Mouse (Mus musculus) liver, embryonic 14.5 days (tissue): ENCODE results near the gene Dctn2. TPM values are rescaled to one million over a fixed set of nuclear protein-coding genes. Genes with fewer than 3 reads are reported as not detected.

Experiments used
- ATAC-seq: fragments of 200-750 bp; cut with Nextera tagmentation; 2 replicates; pipeline ENCODE4 v1.8.0; 2017; ENCODE audit warnings: moderate number of reproducible peaks, mild to moderate bottlenecking, moderate library complexity; ENCODE audit not compliant: insufficient read depth
- DNase-seq, 3 experiments: peaks; one replicate each; pipeline ENCODE4 v3.0.0-alpha.2; 2012 to 2013; ENCODE audit warnings: low read depth in 3 of 3, low spot score in 3 of 3
- H3K27ac ChIP-seq: fragments of 300-500 bp; sonication (generic); 2 replicates; pipeline ENCODE4 v1.5.1; 2014; ENCODE audit warnings: moderate library complexity, mild to moderate bottlenecking, control low read depth, inconsistent platforms
- H3K27me3 ChIP-seq: fragments of 300-500 bp; sonication (generic); 2 replicates; pipeline ENCODE4 v1.6.1; 2014; ENCODE audit warnings: mild to moderate bottlenecking, low read length, moderate library complexity; ENCODE audit not compliant: control insufficient read depth, insufficient read depth
- H3K36me3 ChIP-seq: fragments of 300-500 bp; sonication (generic); replicated peaks from 2 replicates; pipeline ENCODE4 v1.6.1; 2014; ENCODE audit warnings: low read depth; ENCODE audit not compliant: control insufficient read depth, insufficient read depth
- H3K4me1 ChIP-seq, 2 experiments: fragments of 200-500 bp in 1 of 2; fragments of 300-500 bp in 1 of 2; sonication (generic) in 1 of 2; replicated peaks; 2 replicates each; pipeline ENCODE4 v1.6.1; 2012 to 2014; ENCODE audit warnings: antibody characterized with exemption in 1 of 2, inconsistent platforms in 1 of 2, low read length in 1 of 2; ENCODE audit not compliant: control insufficient read depth in 2 of 2, insufficient read depth in 2 of 2
- H3K4me2 ChIP-seq: fragments of 300-500 bp; sonication (generic); 2 replicates; pipeline ENCODE4 v1.6.1; 2014; ENCODE audit warnings: low read depth, mild to moderate bottlenecking, control low read depth, moderate library complexity
- H3K4me3 ChIP-seq, 2 experiments: fragments of 200-500 bp in 1 of 2; fragments of 300-500 bp in 1 of 2; sonication (generic) in 1 of 2; 2 replicates each; pipeline ENCODE4 v1.5.1; 2012 to 2014; ENCODE audit warnings: low read depth in 2 of 2, low read length in 2 of 2, mild to moderate bottlenecking in 2 of 2, control low read depth in 1 of 2, inconsistent platforms in 1 of 2, moderate library complexity in 1 of 2; ENCODE audit not compliant: insufficient read depth in 1 of 2
- H3K9ac ChIP-seq: fragments of 300-500 bp; sonication (generic); replicated peaks from 2 replicates; pipeline ENCODE4 v1.6.1; 2014; ENCODE audit warnings: mild to moderate bottlenecking, control low read depth, moderate library complexity
- H3K9me3 ChIP-seq: fragments of 300-500 bp; sonication (generic); 2 replicates; pipeline ENCODE4 v1.6.1; 2016; ENCODE audit warnings: low read length, mixed read lengths; ENCODE audit not compliant: control insufficient read depth
- CTCF ChIP-seq: IDR thresholded peaks from 2 replicates; pipeline ENCODE4 v1.5.1; 2016; ENCODE audit warnings: antibody characterized with exemption, low read depth, control low read depth
- EP300 ChIP-seq: IDR thresholded peaks from 2 replicates; pipeline ENCODE4 v1.6.1; 2016; ENCODE audit warnings: antibody characterized with exemption, low read depth
- WGBS: fragments of 180-500 bp; shearing (Covaris S2); extraction: QIAGEN DNeasy Blood & Tissue Kit; methylation state at CpG from one replicate; pipeline ENCODE4 v1.1.7; 2014; ENCODE audit not compliant: insufficient replicate concordance; 5-methylcytosine and 5-hydroxymethylcytosine counted together
- polyA plus RNA-seq, 2 experiments: library from polyadenylated mRNA; depleted of rRNA in 1 of 2; stranded (reverse) in 1 of 2; unstranded in 1 of 2; fragments of >200 nt; fragmentation: Nextera tagmentation in 1 of 2; extraction: Ambion mirVana in 1 of 2; gene quantifications; 2 replicates each; pipeline versions ENCODE4 v1.2.1 to v1.2.3; 2012 to 2014

The Dctn2 gene
- polyA plus RNA-seq, 2 experiments, result 58.7 to 59.2 TPM

DNA sequence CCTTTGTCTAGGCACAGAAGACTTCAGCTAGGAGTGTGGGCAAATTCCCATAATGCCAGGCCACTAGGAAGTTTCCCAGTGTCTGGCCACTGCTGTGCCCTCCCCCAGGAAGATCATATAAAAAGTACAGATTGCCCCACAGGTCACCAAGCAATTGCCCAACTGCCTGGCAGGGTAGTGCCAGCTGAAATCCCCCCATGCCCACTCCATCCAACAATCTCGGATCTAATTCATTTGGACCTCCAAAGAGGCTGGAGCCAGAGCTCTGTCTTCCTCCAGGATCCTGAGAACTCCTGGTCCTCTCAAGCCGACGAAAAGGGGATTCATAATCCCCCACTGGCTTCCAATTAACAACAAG, 21.7 kb downstream of the Dctn2 start:
- ATAC-seq (no peak), DNase-seq (no peak)
- Histone ChIP-seq H3K9me3 (no peaks in the 10 kb centered on the region), H3K27me3 (no peaks in the 10 kb centered on the region), H3K4me2 (peak overlapping the region; percentile 90), H3K36me3 (peaks cover 38% of the 10 kb centered on the region), H3K4me3 (peak overlapping the region; percentile 78 to 87), H3K9ac (peak overlapping the region; percentile 92), H3K4me1 (peaks cover 9 to 30% of the 10 kb centered on the region in 2 experiments), H3K27ac (peak overlapping the region; percentile 99)
- 0% methylated on average over 3 of the region's 3 CpGs for WGBS
- TF ChIP-seq CTCF (no peak), EP300 (no peak)

DNA sequence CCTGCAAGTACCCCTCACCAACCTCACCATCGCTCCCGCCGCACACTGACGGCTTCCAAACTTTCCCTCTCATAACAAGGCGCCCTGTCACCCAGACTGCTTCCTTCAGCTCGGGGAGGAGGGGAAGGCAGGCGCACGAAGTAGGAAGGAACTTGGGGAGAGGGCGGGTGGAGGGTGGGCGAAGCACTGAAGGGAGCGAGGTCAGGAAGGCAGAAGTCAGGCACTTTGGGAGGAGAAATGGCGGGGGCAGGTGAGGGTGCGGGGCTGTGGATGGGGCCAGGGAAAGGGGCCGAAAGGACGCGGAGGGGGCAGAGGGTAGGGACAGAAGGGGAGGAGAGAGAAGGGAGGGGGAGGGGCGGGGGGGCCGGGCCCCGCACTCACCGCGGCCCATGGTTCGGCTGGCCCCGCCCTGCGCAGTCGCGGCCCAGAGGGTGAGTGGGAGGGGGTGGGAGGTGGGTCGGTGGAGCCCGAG, 22.2 kb downstream of the Dctn2 start:
- peaks cover 38% of the 10 kb centered on the region for H3K36me3 ChIP-seq
- ATAC-seq (peak; percentile 5; the same call in 1 of the 2 replicates), DNase-seq (no peak)

DNA sequence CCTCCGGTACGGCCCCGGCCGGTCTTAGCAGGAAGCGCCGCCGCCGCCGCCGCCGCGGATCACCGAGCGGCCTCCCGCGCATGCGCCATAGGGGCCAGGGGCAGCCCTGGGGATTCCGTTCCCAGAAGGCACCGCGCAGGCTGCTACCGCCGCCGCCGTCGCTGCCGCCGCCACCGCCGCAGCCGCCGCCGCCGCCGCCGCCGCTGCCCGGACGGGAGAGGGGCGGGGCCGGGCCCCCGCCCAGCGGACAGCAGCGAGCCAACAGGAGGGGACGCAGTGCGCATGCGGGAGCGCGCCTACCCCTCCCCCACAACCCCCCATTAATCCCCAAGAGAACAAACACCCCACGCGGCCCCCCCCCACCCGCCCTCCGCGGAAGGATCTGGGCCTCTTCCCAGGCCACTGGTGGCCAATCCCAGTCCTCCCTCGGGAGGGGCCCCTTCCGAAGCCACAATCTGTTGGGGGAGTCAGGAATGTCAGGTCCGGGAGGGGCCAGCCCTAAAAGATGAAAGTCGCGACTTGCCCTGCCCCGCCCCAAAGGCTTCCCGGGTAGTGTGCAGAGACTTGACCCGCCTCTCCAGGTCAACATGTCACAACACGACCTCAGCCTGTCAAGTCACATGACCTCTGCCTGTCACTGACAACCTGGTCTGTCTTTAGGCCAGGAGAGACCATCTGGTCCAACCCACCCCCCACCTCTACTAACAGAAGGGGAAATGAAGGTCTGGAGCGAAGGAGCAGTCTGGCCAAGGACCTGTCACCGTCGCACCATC, 22.8 kb downstream of the Dctn2 start, which contains the start of gene Mbd6:
Mbd6 (minus strand) TSS at position 219 of the 773 bp plus-strand sequence.
- peak within 1 kb of the TSS; percentile 78 to 87 for H3K4me3 ChIP-seq
- DNase-seq, result peak; percentile 84 to 90 (median 87)
- H3K9ac ChIP-seq, result peak within 1 kb of the TSS; percentile 92
- H3K4me1 ChIP-seq, result peaks cover 19 to 37% of the 10 kb centered on the region in 2 experiments
- peaks cover 38% of the 10 kb centered on the region for H3K36me3 ChIP-seq
- H3K27me3 ChIP-seq, result no peaks in the 10 kb centered on the region
- peak within 1 kb of the TSS; percentile 90 for H3K4me2 ChIP-seq
- TF ChIP-seq CTCF (no peak), EP300 (peak; percentile 1; the same call in 1 of the 2 replicates)
- H3K9me3 ChIP-seq, result no peaks in the 10 kb centered on the region
- H3K27ac ChIP-seq, result peak within 1 kb of the TSS; percentile 99
- peak; percentile 55 for ATAC-seq
- 1% methylated on average over 30 of the region's 65 CpGs for WGBS

More for the DNA sequence above, 22.2 kb downstream of the Dctn2 start:
- no peak for TF ChIP-seq CTCF
- no peaks in the 10 kb centered on the region for H3K9me3 ChIP-seq
- peaks cover 13 to 34% of the 10 kb centered on the region in 2 experiments for H3K4me1 ChIP-seq
- peak overlapping the region; percentile 99 for H3K27ac ChIP-seq
- H3K4me2 ChIP-seq, result peak overlapping the region; percentile 90
- H3K9ac ChIP-seq, result peak overlapping the region; percentile 92
- 1% methylated on average over 17 of the region's 28 CpGs for WGBS
- no peaks in the 10 kb centered on the region for H3K27me3 ChIP-seq
- H3K4me3 ChIP-seq, result peak overlapping the region; percentile 78 to 87

DNA sequence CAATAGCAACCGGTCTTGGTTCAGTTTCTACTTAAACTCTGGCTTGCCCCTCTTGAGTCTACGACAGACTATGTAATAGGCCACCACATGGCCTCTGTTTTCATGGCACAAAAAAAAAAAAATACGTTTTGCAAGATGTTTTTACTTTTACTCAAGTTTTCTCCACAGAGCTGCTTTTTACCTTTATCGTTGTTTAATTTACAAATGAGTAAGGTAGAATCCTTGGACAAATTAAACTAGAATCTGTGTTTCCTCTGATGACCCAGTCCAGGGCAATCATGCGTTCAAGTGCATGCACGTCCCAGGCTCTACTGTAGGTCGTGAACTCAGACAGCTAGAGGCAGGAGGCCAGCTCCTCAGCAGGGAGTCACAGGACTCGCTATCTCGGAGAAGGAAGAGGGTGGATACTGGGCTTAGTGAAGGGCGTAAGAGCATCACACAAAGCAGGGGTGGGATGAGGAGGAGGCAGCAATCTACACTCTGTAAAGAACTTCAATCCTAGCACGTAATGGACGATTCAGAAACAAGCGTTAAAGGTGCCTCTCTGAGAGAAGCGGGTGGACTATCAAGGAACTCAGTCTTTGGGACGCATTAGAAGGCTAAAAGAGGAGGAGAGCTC, 23.5 kb downstream of the Dctn2 start:
- peaks cover 19 to 37% of the 10 kb centered on the region in 2 experiments for H3K4me1 ChIP-seq
- peak; percentile 33 for ATAC-seq
- WGBS, result 2% methylated on average over 15 of the region's 15 CpGs
- peaks cover 39% of the 10 kb centered on the region for H3K36me3 ChIP-seq
- TF ChIP-seq EP300 (peak; percentile 17; the same call in 1 of the 2 replicates), CTCF (0 out of 2 replicates have a peak, but pooled peaks have one; percentile 10)
- H3K27ac ChIP-seq, result peak overlapping the region; percentile 99
- peak; percentile 66 to 74 (median 69) for DNase-seq
- H3K4me2 ChIP-seq, result peak overlapping the region; percentile 90
- H3K9ac ChIP-seq, result peak overlapping the region; percentile 92
- H3K4me3 ChIP-seq, result peak overlapping the region; percentile 78 to 87
- no peaks in the 10 kb centered on the region for H3K9me3 ChIP-seq
- no peaks in the 10 kb centered on the region for H3K27me3 ChIP-seq

DNA sequence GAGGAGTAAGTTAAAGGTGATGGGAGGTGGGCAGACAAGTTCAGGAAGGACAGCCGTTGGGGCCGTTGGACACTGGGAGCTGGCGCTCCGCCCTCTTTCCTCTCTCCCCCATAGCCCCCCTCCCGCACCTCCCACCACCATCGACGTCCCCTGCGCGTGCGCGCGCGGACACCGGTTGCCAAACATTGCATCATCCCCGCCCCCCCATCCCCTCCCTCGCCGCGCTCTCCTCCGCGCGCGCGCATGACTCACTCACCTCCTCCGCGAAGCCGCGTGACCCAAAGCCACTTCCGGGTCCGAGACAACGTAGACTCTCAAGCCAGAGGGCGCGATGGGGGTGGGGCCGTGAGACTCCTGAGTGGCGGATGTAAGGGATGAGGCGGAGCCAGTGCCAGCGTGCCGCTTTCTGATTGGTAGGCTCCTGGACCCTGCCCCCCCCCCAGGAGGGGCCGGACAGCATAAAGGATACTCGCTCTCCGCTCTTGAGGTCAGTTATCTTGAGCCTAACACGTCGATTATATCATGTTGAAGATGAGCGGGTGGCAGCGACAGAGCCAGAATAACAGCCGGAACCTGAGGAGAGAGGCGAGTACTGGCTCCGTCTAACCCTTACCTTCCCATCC, 24.2 kb downstream of the Dctn2 start:
- H3K9me3 ChIP-seq, result no peaks in the 10 kb centered on the region
- under 1% methylated on average over 46 of the region's 47 CpGs for WGBS
- peak overlapping the region; percentile 94 for H3K9ac ChIP-seq
- H3K27ac ChIP-seq, result peak overlapping the region; percentile 99
- TF ChIP-seq CTCF (peak; percentile 36; the same call in 1 of the 2 replicates), EP300 (peak; percentile 73)
- H3K36me3 ChIP-seq, result peaks cover 44% of the 10 kb centered on the region
- DNase-seq, result peak; percentile 99
- ATAC-seq, result peak; percentile 77
- H3K27me3 ChIP-seq, result no peaks in the 10 kb centered on the region
- H3K4me1 ChIP-seq, result peaks cover 19 to 37% of the 10 kb centered on the region in 2 experiments
- H3K4me2 ChIP-seq, result peak overlapping the region; percentile 99
- peak overlapping the region; percentile 78 to 91 for H3K4me3 ChIP-seq
